Mouse (Mus musculus) bone marrow, adult 2 months (tissue): Measurements from ENCODE around the gene Prkaca.

Source experiments
- CTCF ChIP-seq: fragments of 200-500 bp; IDR thresholded peaks from 2 replicates; pipeline ENCODE4 v1.5.1; 2011; ENCODE audit warnings: low read length, control low read depth; ENCODE audit not compliant: control insufficient read depth, insufficient read depth
- POLR2A ChIP-seq: fragments of 200-500 bp; IDR thresholded peaks from 2 replicates; pipeline ENCODE4 v1.6.1; 2011; ENCODE audit warnings: low read depth, mild to moderate bottlenecking, control low read depth, low read length, borderline replicate concordance; ENCODE audit not compliant: control insufficient read depth

GRCm38 (mm10) chr8:83999057-83999705 is 26.4 kb downstream of the Prkaca start:
- TF ChIP-seq CTCF, result no peak
- TF ChIP-seq POLR2A, result no peak
